Mouse (Mus musculus) bone marrow, adult 2 months (tissue): ENCODE data around the gene Trim75. TPM values are rescaled to one million over a fixed set of nuclear protein-coding genes. Genes with fewer than 3 reads are reported as not detected.
"Not testable (repeated sequence)": the region's sequence is repeated elsewhere in the genome, so short reads cannot be mapped to it uniquely, and the experiment has no call there.

ENCODE experiments used
- H3K27ac ChIP-seq: fragments of 200-500 bp; 2 replicates; pipeline ENCODE4 v1.5.1; 2012; ENCODE audit warnings: low read depth, mild to moderate bottlenecking, control low read depth, inconsistent platforms, low read length; ENCODE audit not compliant: control insufficient read depth, poor library complexity, insufficient read depth
- H3K4me1 ChIP-seq: fragments of 200-500 bp; 2 replicates; pipeline ENCODE4 v1.6.1; 2011; ENCODE audit warnings: low read length; ENCODE audit not compliant: control insufficient read depth, insufficient read depth
- H3K4me3 ChIP-seq: fragments of 200-500 bp; replicated peaks from 2 replicates; pipeline ENCODE3; 2011; ENCODE audit warnings: mild to moderate bottlenecking, low read depth, low read length, control low read depth; ENCODE audit not compliant: control insufficient read depth
- CTCF ChIP-seq: fragments of 200-500 bp; IDR thresholded peaks from 2 replicates; pipeline ENCODE4 v1.5.1; 2011; ENCODE audit warnings: low read length, control low read depth; ENCODE audit not compliant: control insufficient read depth, insufficient read depth
- POLR2A ChIP-seq: fragments of 200-500 bp; IDR thresholded peaks from 2 replicates; pipeline ENCODE4 v1.6.1; 2011; ENCODE audit warnings: low read depth, mild to moderate bottlenecking, control low read depth, low read length, borderline replicate concordance; ENCODE audit not compliant: control insufficient read depth
- WGBS: fragments of 180-500 bp; shearing (Covaris S2); methylation state at CpG from one replicate; pipeline ENCODE4 v1.1.7; 2018; 5-methylcytosine and 5-hydroxymethylcytosine counted together
- polyA plus RNA-seq: library from polyadenylated mRNA; stranded (reverse); fragments of >200 nt; gene quantifications from 2 replicates; pipeline ENCODE4 v1.2.4, GENCODE M21; 2011; ENCODE audit warnings: low replicate concordance; ENCODE audit not compliant: missing spikeins, insufficient read depth, insufficient read length

The Trim75 gene
- polyA plus RNA-seq, 1 experiment = not detected

GRCm38 (mm10) chr8:65022485-65022884 lies 34.9 kb upstream of the Trim75 start:
- Histone ChIP-seq H3K27ac (no peak overlapping the region), H3K4me3 (no peak overlapping the region), H3K4me1 (no peaks in the 10 kb centered on the region)
- WGBS = 45% methylated on average over 8 of the region's 8 CpGs
- no peak for TF ChIP-seq POLR2A
- TF ChIP-seq CTCF = no peak

- TF ChIP-seq CTCF = no peak
- no peak for TF ChIP-seq POLR2A
- H3K4me1 ChIP-seq = no peaks in the 10 kb centered on the region
- WGBS = 83% methylated on average over 8 of the region's 8 CpGs
- no peak within 1 kb of the TSS for H3K27ac ChIP-seq
- H3K4me3 ChIP-seq = no peak within 1 kb of the TSS
These were observed 30.8 kb upstream of the Trim75 start, which contains the start of the genes Trim61 and Trim60 for GRCm38 (mm10) chr8:65018423-65018822. Gene Trim61 (minus strand): TSS chr8:65018523. Gene Trim60 (minus strand): TSS chr8:65018584.

GRCm38 (mm10) chr8:65007616-65008015 lies 20.0 kb upstream of the Trim75 start:
- not testable (repeated sequence) for H3K4me1 ChIP-seq, H3K27ac ChIP-seq, H3K4me3 ChIP-seq
- WGBS = 79% methylated on average over 6 of the region's 6 CpGs

- WGBS = 73% methylated on average over 4 of the region's 4 CpGs
- no peak overlapping the region for H3K4me3 ChIP-seq
- no peak overlapping the region for H3K27ac ChIP-seq
- no peaks in the 10 kb centered on the region for H3K4me1 ChIP-seq
- TF ChIP-seq CTCF (no peak), POLR2A (no peak)
These were observed 11.3 kb upstream of the Trim75 start for GRCm38 (mm10) chr8:64998806-64999365.

GRCm38 (mm10) chr8:64983150-64983897 lies 4.3 kb downstream of the Trim75 start:
- Histone ChIP-seq H3K27ac (no peak overlapping the region), H3K4me1 (no peaks in the 10 kb centered on the region), H3K4me3 (no peak overlapping the region)
- WGBS = 69% methylated on average over 20 of the region's 20 CpGs
- TF ChIP-seq CTCF = no peak
- no peak for TF ChIP-seq POLR2A

- TF ChIP-seq POLR2A (no peak), CTCF (no peak)
- Histone ChIP-seq H3K27ac (no peak overlapping the region), H3K4me3 (no peak overlapping the region), H3K4me1 (no peaks in the 10 kb centered on the region)
These were observed 24.8 kb downstream of the Trim75 start for GRCm38 (mm10) chr8:64962836-64963235.

GRCm38 (mm10) chr8:64959025-64959424 lies 28.6 kb downstream of the Trim75 start:
- TF ChIP-seq CTCF (no peak), POLR2A (no peak)
- WGBS = 77% methylated on average over 9 of the region's 9 CpGs
- Histone ChIP-seq H3K27ac (no peak overlapping the region), H3K4me1 (no peaks in the 10 kb centered on the region), H3K4me3 (no peak overlapping the region)

- H3K4me1 ChIP-seq = peaks cover 2% of the 10 kb centered on the region; the same call in 1 of the 2 replicates
- TF ChIP-seq CTCF = no peak
- TF ChIP-seq POLR2A = no peak
- WGBS = 89% methylated on average over 6 of the region's 6 CpGs
- no peak overlapping the region for H3K27ac ChIP-seq
- H3K4me3 ChIP-seq = no peak overlapping the region
These were observed 35.5 kb downstream of the Trim75 start for GRCm38 (mm10) chr8:64952101-64952500.
